Mouse (Mus musculus): ENCODE data around the gene Myl6b.
"Not testable (repeated sequence)": the region's sequence is repeated elsewhere in the genome, so short reads cannot be mapped to it uniquely, and the experiment has no call there.

The Myl6b gene

GRCm38 (mm10) chr10:128493319-128493694, 5.2 kb downstream of the Myl6b start:
- DNase-seq: no peak

GRCm38 (mm10) chr10:128492633-128493311, 5.7 kb downstream of the Myl6b start:
- DNase-seq: peak; percentile 73

- DNase-seq: not testable (repeated sequence)
These were observed 6.4 kb downstream of the Myl6b start for GRCm38 (mm10) chr10:128492051-128492450.

DNA sequence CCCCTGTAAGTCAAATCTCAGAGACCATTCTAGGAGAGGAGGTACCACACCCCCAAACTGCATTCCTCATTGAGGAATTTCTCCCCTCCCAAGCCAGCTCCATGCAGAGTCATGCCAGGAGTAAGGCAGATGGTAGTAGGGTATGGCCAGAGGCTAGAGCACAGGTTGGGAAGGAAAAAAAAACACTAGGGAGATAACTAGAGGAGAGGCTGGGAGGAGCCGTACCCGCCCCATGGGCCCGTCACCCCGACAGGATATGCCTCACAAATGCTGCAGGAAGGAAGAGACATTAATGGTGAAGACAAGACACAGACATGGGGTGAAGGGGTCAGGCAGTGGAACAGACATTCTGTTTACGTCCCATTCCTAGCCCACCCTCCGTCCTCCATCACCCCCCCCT, 7.0 kb downstream of the Myl6b start:
- peak; percentile 55 for DNase-seq

DNA sequence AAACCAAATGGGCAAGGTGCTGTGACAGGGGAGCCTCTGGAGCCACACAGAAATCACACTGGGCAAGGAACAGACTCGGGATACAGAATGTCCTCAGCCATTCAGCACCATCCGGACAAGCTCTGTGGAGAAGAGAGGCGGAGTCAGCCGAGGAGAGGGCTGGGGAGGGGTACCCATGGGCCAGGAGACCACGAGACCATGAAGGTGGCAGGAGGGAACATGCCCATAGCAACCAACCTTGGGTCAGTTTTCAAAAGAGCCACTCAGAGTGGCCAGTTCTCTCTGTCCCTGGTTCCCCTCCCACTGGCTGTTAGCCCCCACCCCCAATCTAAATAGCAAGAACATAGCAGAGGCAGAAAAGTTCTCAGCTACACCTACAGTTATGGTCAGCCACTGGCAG, 7.6 kb downstream of the Myl6b start:
- DNase-seq: no peak

DNA sequence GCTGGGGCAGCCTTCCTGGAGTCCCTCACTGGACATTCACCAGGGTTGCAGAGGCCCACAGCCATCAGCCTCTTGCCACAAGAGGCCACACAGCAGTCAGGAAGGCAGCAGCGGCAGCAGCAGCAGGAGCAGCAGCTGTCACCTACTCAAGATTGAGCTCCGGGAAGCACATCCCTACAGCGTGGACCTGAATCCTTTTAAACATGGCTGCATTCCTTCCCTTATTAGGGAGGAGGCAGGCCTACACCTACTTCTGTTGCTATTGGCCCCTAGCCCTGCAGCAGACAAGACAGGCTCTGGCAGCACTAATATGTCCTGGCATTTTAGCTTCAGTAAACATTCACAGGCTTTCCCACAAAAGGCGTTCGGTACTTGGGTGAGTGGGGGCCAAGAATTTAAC, 8.3 kb downstream of the Myl6b start:
- DNase-seq: peak; percentile 29

DNA sequence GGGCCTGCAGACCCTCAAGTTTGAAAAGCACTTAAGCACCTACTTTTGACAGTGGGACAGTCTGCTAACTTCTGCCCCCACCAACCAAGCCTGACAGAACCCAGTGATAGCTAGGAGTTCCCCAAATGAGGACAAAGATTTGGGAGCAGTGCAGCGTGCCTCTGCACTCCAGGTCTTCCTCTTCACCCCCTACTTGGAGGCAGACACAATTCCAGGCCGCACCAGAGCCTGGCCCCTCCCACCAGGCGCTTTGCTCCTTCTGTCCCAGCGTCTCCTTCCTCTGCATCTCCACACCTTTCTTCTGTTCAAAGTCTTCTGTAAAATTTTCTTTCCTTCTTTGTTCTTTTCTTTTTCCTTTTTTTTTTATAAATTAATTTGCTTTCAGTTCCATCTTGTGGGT, 8.7 kb downstream of the Myl6b start:
- no peak for DNase-seq

- DNase-seq: no peak
These were observed 9.1 kb downstream of the Myl6b start for GRCm38 (mm10) chr10:128489380-128489779.

- DNase-seq: no peak
These were observed 9.7 kb downstream of the Myl6b start for GRCm38 (mm10) chr10:128488776-128489175.

GRCm38 (mm10) chr10:128487861-128488712, 10.4 kb downstream of the Myl6b start:
- no peak for DNase-seq

GRCm38 (mm10) chr10:128486370-128486769, 12.1 kb downstream of the Myl6b start:
- no peak for DNase-seq

GRCm38 (mm10) chr10:128474366-128474765, 24.1 kb downstream of the Myl6b start:
- no peak for DNase-seq

DNA sequence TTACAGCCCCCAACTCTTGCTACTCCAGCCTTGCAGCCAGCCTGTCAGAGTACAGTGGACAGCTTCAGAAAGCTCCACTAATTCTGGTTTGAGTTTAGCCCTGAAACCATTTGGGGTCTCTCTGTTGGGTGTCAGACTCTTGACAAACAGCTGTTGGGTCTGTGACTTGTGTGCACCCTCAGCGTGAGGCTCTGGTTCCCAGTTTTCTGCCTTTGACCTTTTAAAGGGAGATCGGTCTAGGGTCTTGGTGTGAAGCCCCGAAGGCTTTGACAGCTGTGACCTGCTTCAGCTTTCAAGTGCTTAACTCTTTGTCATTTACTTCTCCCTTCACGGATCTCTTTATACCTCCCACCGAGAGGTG, 38.2 kb downstream of the Myl6b start:
- no peak for DNase-seq

- DNase-seq: no peak
These were observed 38.8 kb downstream of the Myl6b start for GRCm38 (mm10) chr10:128459409-128460269.

DNA sequence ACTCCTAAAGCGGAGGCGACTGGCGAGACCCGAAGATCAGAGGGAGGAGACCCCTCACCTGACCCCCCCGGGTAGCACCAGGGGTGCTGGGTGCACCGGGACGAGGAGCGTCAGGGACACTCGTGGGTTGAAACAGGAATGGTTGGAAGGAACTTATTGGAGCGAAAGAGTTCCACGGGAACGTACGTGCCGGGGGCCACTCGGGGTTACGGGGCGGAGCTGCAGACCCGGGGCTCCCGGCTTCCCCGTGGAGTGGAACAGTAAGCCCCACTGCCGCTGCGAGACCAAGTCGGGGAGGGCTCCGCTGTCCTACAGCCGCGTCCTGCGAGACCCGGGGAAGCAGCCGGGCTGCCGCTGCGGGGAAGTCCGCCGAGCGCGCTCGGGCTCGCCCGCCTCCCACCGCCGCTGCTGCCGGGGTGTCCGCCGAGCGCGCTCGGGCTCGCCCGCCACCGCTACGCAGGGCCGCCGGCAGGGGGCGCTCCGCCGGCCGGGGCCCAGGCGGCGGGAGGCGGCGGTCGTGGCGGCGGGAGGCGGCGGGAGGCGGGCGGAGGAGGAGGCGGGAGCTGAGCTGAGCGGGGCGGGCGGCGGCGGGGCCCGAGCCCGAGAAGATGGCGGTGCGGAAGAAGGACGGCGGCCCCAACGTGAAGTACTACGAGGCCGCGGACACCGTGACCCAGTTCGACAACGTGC, 39.6 kb downstream of the Myl6b start, which contains the start of gene Smarcc2:
Gene Smarcc2, plus strand, starts transcription at position 530 of the 690 bp plus-strand sequence.
- DNase-seq: peak; percentile 68

- DNase-seq: peak; percentile 78
These were observed 40.2 kb downstream of the Myl6b start for GRCm38 (mm10) chr10:128458348-128458718.

- DNase-seq: no peak
These were observed 40.8 kb downstream of the Myl6b start for GRCm38 (mm10) chr10:128457676-128458075.

GRCm38 (mm10) chr10:128455280-128455679, 43.2 kb downstream of the Myl6b start:
- DNase-seq: no peak

GRCm38 (mm10) chr10:128454471-128454870, 44.0 kb downstream of the Myl6b start:
- no peak for DNase-seq

DNA sequence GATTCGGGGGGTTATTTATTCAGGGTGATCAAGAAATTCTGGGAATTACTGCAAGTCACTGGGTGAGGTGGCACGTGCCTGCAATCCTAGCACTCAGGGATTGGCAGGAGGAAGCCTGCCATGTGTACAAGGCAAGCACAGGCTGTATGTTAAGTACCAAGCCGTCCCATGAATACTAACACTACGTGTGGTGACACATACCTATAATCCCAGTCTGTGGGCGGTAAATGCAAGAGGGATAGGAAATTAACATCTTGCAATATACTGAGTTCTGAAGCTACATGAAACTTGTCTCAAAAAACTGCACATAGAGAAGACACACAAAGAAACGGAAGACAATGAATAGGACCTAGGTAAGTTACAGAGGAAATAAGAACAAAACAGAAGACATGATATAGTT, 47.5 kb downstream of the Myl6b start:
- DNase-seq: no peak

DNA sequence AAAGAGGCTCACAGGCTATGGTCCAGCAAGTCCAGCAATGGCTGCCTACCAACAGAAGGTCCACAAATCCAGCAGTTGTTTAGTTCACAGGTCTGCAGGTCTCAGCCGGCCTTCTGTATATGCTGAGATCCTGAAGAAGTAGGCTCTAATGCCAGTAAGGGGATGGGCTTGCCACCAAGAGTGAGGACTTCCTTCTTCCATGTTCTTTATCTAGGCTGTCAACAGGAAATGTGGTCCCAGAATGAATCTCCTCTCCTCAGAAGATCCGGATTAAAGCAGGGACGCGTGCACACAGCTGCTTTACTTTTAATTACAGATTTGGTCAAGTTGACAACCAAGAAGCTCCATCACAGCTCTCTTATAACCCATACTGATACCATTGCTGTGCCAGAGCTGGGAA, 53.1 kb downstream of the Myl6b start:
- DNase-seq: no peak

GRCm38 (mm10) chr10:128444354-128444753, 54.1 kb downstream of the Myl6b start:
- DNase-seq: no peak

Data from kidney, adult 11 months (tissue).